Mouse (Mus musculus) small intestine, adult 2 months (tissue): Measurements from ENCODE around the gene Ubfd1. TPM values are rescaled to one million over a fixed set of nuclear protein-coding genes. Genes with fewer than 3 reads are reported as not detected.

Source experiments
- H3K27ac ChIP-seq: fragments of 200-500 bp; 2 replicates; pipeline ENCODE4 v1.5.1; 2012; ENCODE audit warnings: low read depth, low read length, control low read depth, inconsistent platforms; ENCODE audit not compliant: insufficient read depth
- H3K27me3 ChIP-seq: fragments of 200-500 bp; 2 replicates; pipeline ENCODE4 v1.6.1; 2012; ENCODE audit warnings: mild to moderate bottlenecking, moderate library complexity, low read length, inconsistent platforms; ENCODE audit not compliant: control insufficient read depth, insufficient read depth
- H3K36me3 ChIP-seq: fragments of 200-500 bp; 2 replicates; pipeline ENCODE4 v1.6.1; 2012; ENCODE audit warnings: mild to moderate bottlenecking, low read length, control low read depth, inconsistent platforms; ENCODE audit not compliant: control insufficient read depth, insufficient read depth
- H3K4me1 ChIP-seq: fragments of 200-500 bp; 2 replicates; pipeline ENCODE4 v1.6.1; 2012; ENCODE audit warnings: low read length, inconsistent platforms, mixed read lengths; ENCODE audit not compliant: control insufficient read depth, insufficient read depth, insufficient read length
- H3K4me3 ChIP-seq: fragments of 200-500 bp; 2 replicates; pipeline ENCODE4 v1.5.1; 2012; ENCODE audit warnings: low read depth, mild to moderate bottlenecking, control low read depth, inconsistent platforms, low read length, moderate library complexity
- CTCF ChIP-seq: fragments of 200-500 bp; IDR thresholded peaks from 2 replicates; pipeline ENCODE4 v1.5.1; 2012; ENCODE audit warnings: low read depth, mild to moderate bottlenecking, control low read depth, inconsistent platforms, low read length, moderate library complexity, mixed read lengths; ENCODE audit not compliant: insufficient replicate concordance, insufficient read length; ENCODE audit errors: extremely low read depth
- POLR2A ChIP-seq: fragments of 200-500 bp; IDR thresholded peaks from 2 replicates; pipeline ENCODE4 v1.6.1; 2012; ENCODE audit warnings: low read depth, mild to moderate bottlenecking, control low read depth, inconsistent platforms, low read length, moderate library complexity
- WGBS: fragments of 180-500 bp; shearing (Covaris S2); methylation state at CpG from one replicate; pipeline ENCODE4 v1.1.7; 2018; 5-methylcytosine and 5-hydroxymethylcytosine counted together
- polyA plus RNA-seq: library from polyadenylated mRNA; depleted of rRNA; stranded (reverse); fragments of >200 nt; gene quantifications from 2 replicates; pipeline ENCODE4 v1.2.3, GENCODE M21; 2012

The Ubfd1 gene
- polyA plus RNA-seq, 1 experiment, result 19.3 TPM

GRCm38 (mm10) chr7:122065656-122066055, 1.3 kb upstream of the Ubfd1 start:
- no peak overlapping the region for H3K4me3 ChIP-seq
- no peak overlapping the region for H3K27ac ChIP-seq
- TF ChIP-seq POLR2A (no peak), CTCF (no peak)
- peaks cover 10% of the 10 kb centered on the region; the same call in 1 of the 2 replicates for H3K4me1 ChIP-seq
- WGBS, result 48% methylated on average over 1 of the region's 1 CpGs
- H3K36me3 ChIP-seq, result peaks cover 11% of the 10 kb centered on the region
- no peaks in the 10 kb centered on the region for H3K27me3 ChIP-seq

GRCm38 (mm10) chr7:122066102-122066944, 652 bp upstream of the Ubfd1 start:
- Histone ChIP-seq H3K4me3 (peak overlapping the region; percentile 97), H3K27ac (peak overlapping the region; percentile 77), H3K27me3 (no peaks in the 10 kb centered on the region), H3K4me1 (peaks cover 10% of the 10 kb centered on the region; the same call in 1 of the 2 replicates), H3K36me3 (peaks cover 12% of the 10 kb centered on the region)
- 2% methylated on average over 31 of the region's 31 CpGs for WGBS
- TF ChIP-seq CTCF (no peak), POLR2A (no peak)

GRCm38 (mm10) chr7:122067517-122068381, 774 bp downstream of the Ubfd1 start:
- TF ChIP-seq CTCF, result no peak
- no peak for TF ChIP-seq POLR2A
- Histone ChIP-seq H3K4me1 (peaks cover 10% of the 10 kb centered on the region; the same call in 1 of the 2 replicates), H3K4me3 (peak overlapping the region; percentile 97), H3K36me3 (peaks cover 21% of the 10 kb centered on the region), H3K27me3 (no peaks in the 10 kb centered on the region), H3K27ac (peak overlapping the region; percentile 77)
- WGBS, result under 1% methylated on average over 58 of the region's 58 CpGs

GRCm38 (mm10) chr7:122074374-122074773, 7.4 kb downstream of the Ubfd1 start:
- no peaks in the 10 kb centered on the region for H3K27me3 ChIP-seq
- H3K36me3 ChIP-seq, result peaks cover 58% of the 10 kb centered on the region
- H3K4me3 ChIP-seq, result no peak overlapping the region
- H3K4me1 ChIP-seq, result peaks cover 14% of the 10 kb centered on the region
- TF ChIP-seq CTCF, result no peak
- no peak for TF ChIP-seq POLR2A
- H3K27ac ChIP-seq, result peak overlapping the region; percentile 95
- WGBS, result 28% methylated on average over 3 of the region's 3 CpGs

GRCm38 (mm10) chr7:122079798-122080554, 13.0 kb downstream of the Ubfd1 start:
- H3K27ac ChIP-seq, result peak overlapping the region; percentile 87
- WGBS, result 21% methylated on average over 8 of the region's 8 CpGs
- peaks cover 42% of the 10 kb centered on the region for H3K36me3 ChIP-seq
- H3K4me1 ChIP-seq, result peaks cover 10% of the 10 kb centered on the region
- no peak overlapping the region for H3K4me3 ChIP-seq
- TF ChIP-seq POLR2A (no peak), CTCF (no peak)
- no peaks in the 10 kb centered on the region for H3K27me3 ChIP-seq

GRCm38 (mm10) chr7:122081071-122081470, 14.1 kb downstream of the Ubfd1 start:
- H3K27ac ChIP-seq, result no peak overlapping the region
- no peaks in the 10 kb centered on the region for H3K27me3 ChIP-seq
- H3K4me1 ChIP-seq, result peaks cover 10% of the 10 kb centered on the region
- peaks cover 39% of the 10 kb centered on the region for H3K36me3 ChIP-seq
- no peak overlapping the region for H3K4me3 ChIP-seq
- TF ChIP-seq CTCF, result no peak
- no peak for TF ChIP-seq POLR2A
- WGBS, result 93% methylated on average over 1 of the region's 1 CpGs
